11 mouse cellular contexts compared by ENCODE assay signal in genomic region chr3:131642681-131643292, GRCm38 (mm10).
DNase-seq lines count a peak whose midpoint lies in the region; ATAC-seq and TF ChIP-seq lines count a peak whose summit lies in the region.
"Had no signal": no experiment of that assay in that cellular context is flagged by ENCODE, and none has a peak within 500 bp of the region (broad histone marks: within the 10 kb centered on the region; RNA-seq: fewer than 3 reads in every experiment).

No protein-coding gene starts in this region.

- H3K9ac ChIP-seq in intestine, postnatal 0 days (ENCODE audit: low read depth, low read length): no peak overlapping the region
- H3K9ac ChIP-seq: embryonic facial prominence, embryonic 13.5 days had no signal

- TF ChIP-seq CTCF in left cerebral cortex, adult 2 months (IDR thresholded peaks at IDR 0.05): no peak
- TF ChIP-seq CTCF in intestine, postnatal 0 days (IDR thresholded peaks at IDR 0.05; ENCODE audit: low read depth): no peak

- H3K9me3 ChIP-seq in intestine, postnatal 0 days (ENCODE audit: control insufficient read depth): no peaks in the 10 kb centered on the region
- H3K9me3 ChIP-seq: embryonic facial prominence, embryonic 13.5 days had no signal

- no peaks in the 10 kb centered on the region for H3K4me1 ChIP-seq in intestine, postnatal 0 days (replicated peaks; ENCODE audit: control insufficient read depth, insufficient read depth, low read length)
- H3K4me1 ChIP-seq: embryonic facial prominence, embryonic 13.5 days had no signal

- peak; percentile 22 to 58 for DNase-seq in left cerebral cortex, adult 9 months (ENCODE audit: low spot score in 2 of 2)
- DNase-seq in left cerebral cortex, adult 2 months (ENCODE audit: extremely low spot score in 1 of 2, low spot score in 2 of 2): no peak
- DNase-seq in c-Kit-positive CD71-negative TER-119-negative erythroid progenitor cells, embryonic 14.5 days (ENCODE audit: low read depth): peak; percentile 20
- peak; percentile 12 to 21 for DNase-seq in lung, adult 18-20 months
- DNase-seq in right cerebral cortex, postnatal 25 days: peak; percentile 33
- no peak for DNase-seq in kidney, postnatal 36 days
- DNase-seq in embryo, embryonic 11 days: no peak
- DNase-seq: adrenal gland, adult 8-10 months; thymus, postnatal 4 days had no signal

- no peak overlapping the region for H3K4me3 ChIP-seq in left cerebral cortex, adult 2 months
- H3K4me3 ChIP-seq in intestine, postnatal 0 days (ENCODE audit: low read depth, low read length): no peak overlapping the region
- H3K4me3 ChIP-seq: embryonic facial prominence, embryonic 13.5 days had no signal

- WGBS in intestine, postnatal 0 days: 91% methylated on average over 20 of the region's 20 CpGs

- H3K27me3 ChIP-seq in intestine, postnatal 0 days (replicated peaks; ENCODE audit: control insufficient read depth, insufficient read depth, low read length): no peaks in the 10 kb centered on the region
- H3K27me3 ChIP-seq: embryonic facial prominence, embryonic 13.5 days had no signal

- H3K36me3 ChIP-seq in intestine, postnatal 0 days (ENCODE audit: control insufficient read depth, insufficient read depth): peaks cover 18% of the 10 kb centered on the region

- intact Hi-C loops in left cerebral cortex, adult 2 months (cut with DNase I): no loop called here

- H3K27ac ChIP-seq in left cerebral cortex, adult 2 months: no peak overlapping the region
- no peak overlapping the region for H3K27ac ChIP-seq in intestine, postnatal 0 days (ENCODE audit: low read depth, low read length)
- H3K27ac ChIP-seq: embryonic facial prominence, embryonic 13.5 days had no signal

- no peak for ATAC-seq in intestine, postnatal 0 days

- H3K4me2 ChIP-seq in intestine, postnatal 0 days (replicated peaks; ENCODE audit: low read depth): no peak overlapping the region
- H3K4me2 ChIP-seq: embryonic facial prominence, embryonic 13.5 days had no signal

Comparison
In these comparisons a context has a peak if more than half of its experiments do, and no peak if none do; other contexts are left out.
1. DNase-seq: peak in left cerebral cortex, adult 9 months (2 of 2), c-Kit-positive CD71-negative TER-119-negative erythroid progenitor cells, embryonic 14.5 days (single experiment), lung, adult 18-20 months (2 of 2) and right cerebral cortex, postnatal 25 days (single experiment); none in left cerebral cortex, adult 2 months (0 of 2), kidney, postnatal 36 days (0 of 2) and embryo, embryonic 11 days (single experiment).